In genomic region chr13:98694773-98695314, GRCm38 (mm10) we compare ENCODE assay signal across 8 mouse cellular contexts. TPM values are rescaled to one million over a fixed set of nuclear protein-coding genes. Genes with fewer than 3 reads are reported as not detected.
A peak's percentile ranks its signal among the peaks of the same experiment; 100 is the strongest.
DNase-seq lines count a peak whose midpoint lies in the region; ATAC-seq lines count a peak whose summit lies in the region.

Tmem171 (minus strand) TSS chr13:98694834.

- peak; percentile 33 for DNase-seq in embryo, embryonic 10.5 days (ENCODE audit: low spot score)
- no peak for DNase-seq in embryo, embryonic 10 days (ENCODE audit: low spot score)
- DNase-seq in induced T-regulatory cell, adult 2 months (ENCODE audit: low read depth) = peak; percentile 13
- no peak for DNase-seq in B cell, adult 2 months
- DNase-seq in T-cell, adult 2 months (ENCODE audit: low spot score) = no peak

- H3K27me3 ChIP-seq in embryonic facial prominence, embryonic 15.5 days = peaks cover 28% of the 10 kb centered on the region
- peaks cover 53% of the 10 kb centered on the region for H3K27me3 ChIP-seq in liver, embryonic 12.5 days (replicated peaks)
- H3K27me3 ChIP-seq in neural tube, embryonic 15.5 days (replicated peaks) = peaks cover 32% of the 10 kb centered on the region

- peak within 1 kb of the TSS; percentile 84 for H3K4me2 ChIP-seq in embryonic facial prominence, embryonic 15.5 days (replicated peaks)
- peak within 1 kb of the TSS; percentile 57 for H3K4me2 ChIP-seq in liver, embryonic 12.5 days
- peak within 1 kb of the TSS; percentile 72 for H3K4me2 ChIP-seq in neural tube, embryonic 15.5 days

- H3K4me1 ChIP-seq in embryonic facial prominence, embryonic 15.5 days = peaks cover 9% of the 10 kb centered on the region
- H3K4me1 ChIP-seq in liver, embryonic 12.5 days = no peaks in the 10 kb centered on the region
- peaks cover 7% of the 10 kb centered on the region for H3K4me1 ChIP-seq in neural tube, embryonic 15.5 days

- peak within 1 kb of the TSS; percentile 9 for H3K9ac ChIP-seq in embryonic facial prominence, embryonic 15.5 days
- H3K9ac ChIP-seq in liver, embryonic 12.5 days = no peak within 1 kb of the TSS
- peak within 1 kb of the TSS; percentile 34; the same call in 1 of the 2 replicates for H3K9ac ChIP-seq in neural tube, embryonic 15.5 days (replicated peaks)

- H3K27ac ChIP-seq in embryonic facial prominence, embryonic 15.5 days (replicated peaks) = no peak within 1 kb of the TSS
- no peak within 1 kb of the TSS for H3K27ac ChIP-seq in liver, embryonic 12.5 days
- no peak within 1 kb of the TSS for H3K27ac ChIP-seq in neural tube, embryonic 15.5 days (replicated peaks)

- no peaks in the 10 kb centered on the region for H3K9me3 ChIP-seq in embryonic facial prominence, embryonic 15.5 days (replicated peaks)
- H3K9me3 ChIP-seq in liver, embryonic 12.5 days (replicated peaks) = no peaks in the 10 kb centered on the region
- no peaks in the 10 kb centered on the region for H3K9me3 ChIP-seq in neural tube, embryonic 15.5 days (replicated peaks)

- ATAC-seq in embryonic facial prominence, embryonic 15.5 days (ENCODE audit: insufficient number of reproducible peaks, low FRiP score, low TSS enrichment, low read depth) = 0 out of 2 replicates have a peak, but pooled peaks have one; percentile 29
- ATAC-seq in liver, embryonic 12.5 days = no peak
- ATAC-seq in neural tube, embryonic 15.5 days (ENCODE audit: low FRiP score) = no peak

- peak within 1 kb of the TSS; percentile 42 for H3K4me3 ChIP-seq in embryonic facial prominence, embryonic 15.5 days (replicated peaks)
- peak within 1 kb of the TSS; percentile 27; the same call in 1 of the 2 replicates for H3K4me3 ChIP-seq in liver, embryonic 12.5 days
- peak within 1 kb of the TSS; percentile 37 for H3K4me3 ChIP-seq in neural tube, embryonic 15.5 days (replicated peaks)

- no peaks in the 10 kb centered on the region for H3K36me3 ChIP-seq in embryonic facial prominence, embryonic 15.5 days
- H3K36me3 ChIP-seq in liver, embryonic 12.5 days = no peaks in the 10 kb centered on the region
- no peaks in the 10 kb centered on the region for H3K36me3 ChIP-seq in neural tube, embryonic 15.5 days

- 3% methylated on average over 44 of the region's 44 CpGs for WGBS in embryonic facial prominence, embryonic 15.5 days
- 8% methylated on average over 44 of the region's 44 CpGs for WGBS in liver, embryonic 12.5 days (ENCODE audit: insufficient replicate concordance)
- 7% methylated on average over 44 of the region's 44 CpGs for WGBS in neural tube, embryonic 15.5 days

RNA-seq across cellular contexts. Expression of gene Tmem171, which starts in this region (rescaled TPM):
- 0.29 and 0.69 TPM in 2 replicates for polyA plus RNA-seq in embryonic facial prominence, embryonic 15.5 days (2015; fragmentation: Nextera tagmentation; extraction: Ambion mirVana)
- polyA plus RNA-seq in liver, embryonic 12.5 days (2016; fragmentation: Nextera tagmentation; extraction: Ambion mirVana) = not detected in 2 replicates
- 2.3 TPM in 1 of 2 replicates, not detected in the other for polyA plus RNA-seq in neural tube, embryonic 15.5 days (2015; fragmentation: Nextera tagmentation; extraction: Ambion mirVana)

Comparison
In these comparisons a context has a peak if more than half of its experiments do, and no peak if none do; other contexts are left out.
1. DNase-seq: peak in embryo, embryonic 10.5 days (single experiment) and induced T-regulatory cell, adult 2 months (single experiment); none in embryo, embryonic 10 days (single experiment), B cell, adult 2 months (0 of 2) and T-cell, adult 2 months (single experiment).
2. Peak in ATAC-seq, H3K4me3 ChIP-seq, H3K9ac ChIP-seq and H3K4me2 ChIP-seq in embryonic facial prominence, embryonic 15.5 days; RNA of the gene not detected or under 1 TPM.
3. Peak in every context shown above with its lines, with median percentiles within 50 percentile points of each other: H3K4me2 ChIP-seq and H3K4me3 ChIP-seq.